Mouse (Mus musculus) heart, embryonic 10.5 days (tissue): ENCODE data around the gene Med17. TPM values are rescaled to one million over a fixed set of nuclear protein-coding genes. Genes with fewer than 3 reads are reported as not detected.

Experiments
- DNase-seq: peaks from one replicate; pipeline ENCODE4 v3.0.0-alpha.2; 2017; ENCODE audit warnings: low spot score
- H3K27ac ChIP-seq: fragments of 300-500 bp; sonication (generic); 2 replicates; pipeline ENCODE4 v1.5.1; 2016; ENCODE audit warnings: mild to moderate bottlenecking
- H3K27me3 ChIP-seq: fragments of 300-500 bp; sonication (generic); 2 replicates; pipeline ENCODE4 v1.6.1; 2016; ENCODE audit warnings: mild to moderate bottlenecking; ENCODE audit not compliant: poor library complexity, insufficient read depth, severe bottlenecking
- H3K36me3 ChIP-seq: fragments of 300-500 bp; sonication (generic); 2 replicates; pipeline ENCODE4 v1.6.1; 2016; ENCODE audit warnings: mild to moderate bottlenecking, moderate library complexity
- H3K4me1 ChIP-seq: fragments of 300-500 bp; sonication (generic); 2 replicates; pipeline ENCODE4 v1.6.1; 2016; ENCODE audit warnings: mild to moderate bottlenecking
- H3K4me3 ChIP-seq: fragments of 300-500 bp; sonication (generic); 2 replicates; pipeline ENCODE4 v1.5.1; 2016; ENCODE audit warnings: mild to moderate bottlenecking, moderate library complexity
- H3K9me3 ChIP-seq: fragments of 300-500 bp; sonication (generic); 2 replicates; pipeline ENCODE4 v1.6.1; 2016; ENCODE audit warnings: mild to moderate bottlenecking, moderate library complexity
- WGBS: fragments of 180-500 bp; shearing (Covaris S2); methylation state at CpG from one replicate; pipeline ENCODE4 v1.1.7; 2016; 5-methylcytosine and 5-hydroxymethylcytosine counted together
- polyA plus RNA-seq: library from polyadenylated mRNA; unstranded; fragments of >200 nt; fragmentation: Nextera tagmentation; extraction: Ambion mirVana; gene quantifications from 2 replicates; pipeline ENCODE4 v1.2.1, GENCODE M21; 2016

Gene Med17
- polyA plus RNA-seq, 1 experiment from 2014 or later = 31.7 TPM

GRCm38 (mm10) chr9:15278343-15278742, 1.4 kb downstream of the Med17 start:
- Histone ChIP-seq H3K4me1 (peaks cover 16% of the 10 kb centered on the region), H3K36me3 (peaks cover 40% of the 10 kb centered on the region), H3K27ac (no peak overlapping the region), H3K9me3 (no peaks in the 10 kb centered on the region), H3K4me3 (no peak overlapping the region), H3K27me3 (no peaks in the 10 kb centered on the region)
- no peak for DNase-seq
- 96% methylated on average over 3 of the region's 3 CpGs for WGBS

DNA sequence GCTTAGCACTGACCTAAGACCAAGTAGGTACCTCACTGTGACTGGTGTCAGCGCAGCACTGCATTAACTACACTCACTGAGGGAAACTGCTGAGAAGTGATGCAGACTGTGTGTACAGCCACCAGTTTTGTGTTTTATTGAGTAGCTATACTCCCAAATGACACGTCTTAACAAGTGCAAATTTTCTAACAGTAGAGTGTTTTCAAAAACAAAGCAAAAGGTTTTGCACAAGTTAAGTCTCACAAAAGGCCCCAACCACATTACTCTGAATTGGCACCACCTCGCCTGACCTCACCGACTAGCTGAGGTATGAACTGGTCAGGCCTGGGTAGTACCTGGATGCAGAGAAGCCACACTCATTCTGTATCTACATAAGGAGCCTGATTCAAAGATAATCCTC, 2.9 kb downstream of the Med17 start:
- Histone ChIP-seq H3K9me3 (no peaks in the 10 kb centered on the region), H3K36me3 (peaks cover 55% of the 10 kb centered on the region), H3K4me3 (no peak overlapping the region), H3K27ac (no peak overlapping the region), H3K27me3 (no peaks in the 10 kb centered on the region), H3K4me1 (peaks cover 16% of the 10 kb centered on the region)
- 90% methylated on average over 4 of the region's 4 CpGs for WGBS
- DNase-seq = no peak

DNA sequence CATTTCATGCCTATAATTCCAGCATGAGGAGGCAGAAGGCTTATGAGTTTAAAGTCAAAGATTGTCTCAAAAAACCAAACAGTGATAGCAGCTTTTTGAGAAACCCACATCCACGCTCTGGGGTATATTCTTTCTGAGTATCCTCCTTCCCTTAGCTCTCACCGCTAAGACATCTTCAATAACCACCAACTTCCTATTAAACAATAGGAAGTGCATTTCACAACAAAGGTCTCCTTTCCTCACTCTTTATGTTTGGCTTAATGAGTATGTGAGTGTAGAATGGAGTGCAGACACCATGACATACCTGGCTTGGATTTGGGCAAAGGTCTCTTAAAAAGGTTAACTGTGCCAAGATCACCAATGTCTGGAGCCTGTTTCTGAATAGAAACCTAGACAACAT, 5.8 kb downstream of the Med17 start:
- no peak overlapping the region for H3K27ac ChIP-seq
- H3K36me3 ChIP-seq = peaks cover 82% of the 10 kb centered on the region
- 0 out of 2 replicates have a peak, but pooled peaks cover 8% of the 10 kb centered on the region for H3K4me1 ChIP-seq
- H3K27me3 ChIP-seq = no peaks in the 10 kb centered on the region
- no peak for DNase-seq
- WGBS = 96% methylated on average over 2 of the region's 2 CpGs
- no peaks in the 10 kb centered on the region for H3K9me3 ChIP-seq
- H3K4me3 ChIP-seq = no peak overlapping the region

- H3K27me3 ChIP-seq = no peaks in the 10 kb centered on the region
- H3K9me3 ChIP-seq = no peaks in the 10 kb centered on the region
- no peaks in the 10 kb centered on the region for H3K4me1 ChIP-seq
- peaks cover 84% of the 10 kb centered on the region for H3K36me3 ChIP-seq
- no peak overlapping the region for H3K4me3 ChIP-seq
- 94% methylated on average over 10 of the region's 10 CpGs for WGBS
- no peak overlapping the region for H3K27ac ChIP-seq
- no peak for DNase-seq
Measured at GRCm38 (mm10) chr9:15263487-15263886, 16.2 kb downstream of the Med17 start.

DNA sequence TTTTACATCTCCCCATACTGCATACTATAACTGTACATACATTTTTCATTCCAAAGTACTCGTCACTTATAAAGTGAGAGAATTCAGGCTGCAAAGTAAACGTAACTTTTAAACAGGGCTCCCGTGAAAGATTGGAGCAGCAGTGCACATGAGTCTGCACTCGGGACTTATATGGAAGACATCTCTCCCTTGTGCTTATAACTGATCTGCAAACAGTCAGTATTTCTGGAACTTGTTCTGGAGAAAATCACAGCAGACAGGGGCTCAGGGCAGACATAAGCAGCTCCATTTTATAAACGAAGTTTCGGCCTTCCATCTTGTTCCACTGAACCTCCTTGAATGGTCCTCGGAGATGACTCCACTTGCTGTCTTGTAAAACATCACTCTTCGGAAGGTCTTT, 17.8 kb downstream of the Med17 start:
- 93% methylated on average over 8 of the region's 8 CpGs for WGBS

GRCm38 (mm10) chr9:15256214-15256613, 23.5 kb downstream of the Med17 start:
- H3K9me3 ChIP-seq = no peaks in the 10 kb centered on the region
- H3K36me3 ChIP-seq = peaks cover 14% of the 10 kb centered on the region
- H3K27ac ChIP-seq = no peak overlapping the region
- no peak for DNase-seq
- H3K27me3 ChIP-seq = no peaks in the 10 kb centered on the region
- 73% methylated on average over 3 of the region's 3 CpGs for WGBS
- no peaks in the 10 kb centered on the region for H3K4me1 ChIP-seq
- no peak overlapping the region for H3K4me3 ChIP-seq

More for the DNA sequence above, 17.8 kb downstream of the Med17 start:
- Histone ChIP-seq H3K4me1 (no peaks in the 10 kb centered on the region), H3K36me3 (peaks cover 69% of the 10 kb centered on the region), H3K27ac (no peak overlapping the region), H3K9me3 (no peaks in the 10 kb centered on the region), H3K27me3 (no peaks in the 10 kb centered on the region), H3K4me3 (no peak overlapping the region)
- no peak for DNase-seq

DNA sequence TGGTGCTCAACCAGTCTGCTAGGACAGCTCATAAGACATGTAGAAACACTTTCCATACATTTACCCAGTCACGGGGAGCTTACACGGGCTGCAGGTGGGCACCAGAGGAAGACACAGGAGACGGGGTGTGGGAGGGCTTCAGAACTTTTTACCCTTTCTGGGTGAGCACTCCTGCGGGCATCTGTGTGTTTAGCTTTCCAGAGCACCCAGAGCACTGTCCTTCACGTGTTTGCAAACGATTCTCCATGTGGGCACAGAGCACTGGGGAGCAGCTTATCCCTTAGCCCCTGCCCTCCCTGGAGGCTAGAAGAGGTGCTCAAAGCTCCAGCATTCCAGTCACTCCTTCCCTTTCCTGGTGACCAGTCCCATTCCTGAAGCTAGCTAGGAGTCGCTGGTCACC, 25.2 kb downstream of the Med17 start:
- Histone ChIP-seq H3K27ac (no peak overlapping the region), H3K4me3 (no peak overlapping the region), H3K27me3 (no peaks in the 10 kb centered on the region), H3K9me3 (no peaks in the 10 kb centered on the region), H3K4me1 (0 out of 2 replicates have a peak, but pooled peaks cover 4% of the 10 kb centered on the region), H3K36me3 (no peaks in the 10 kb centered on the region)
- 79% methylated on average over 7 of the region's 7 CpGs for WGBS
- DNase-seq = no peak

DNA sequence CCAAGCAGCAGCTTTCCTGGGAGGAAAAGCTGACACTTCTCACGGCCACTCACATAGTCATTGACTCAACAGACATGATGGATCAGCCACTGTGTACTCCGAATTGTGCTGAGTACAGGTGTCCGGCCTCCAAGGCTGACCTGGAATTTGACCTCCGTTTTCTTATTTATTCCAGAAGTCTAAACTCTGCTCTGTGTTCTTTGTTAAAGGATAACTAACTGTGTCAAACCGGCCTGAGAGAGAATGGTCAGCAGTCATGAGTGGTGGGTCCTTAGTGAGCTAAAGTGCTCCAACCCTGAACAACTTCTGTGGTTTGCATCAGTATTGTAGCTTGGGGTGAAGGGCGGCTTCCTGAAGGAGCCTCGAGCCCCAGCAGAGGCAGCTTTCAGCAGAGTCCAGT, 27.5 kb downstream of the Med17 start:
- DNase-seq = no peak
- H3K4me1 ChIP-seq = 0 out of 2 replicates have a peak, but pooled peaks cover 4% of the 10 kb centered on the region
- no peak overlapping the region for H3K27ac ChIP-seq
- H3K9me3 ChIP-seq = no peaks in the 10 kb centered on the region
- no peak overlapping the region for H3K4me3 ChIP-seq
- no peaks in the 10 kb centered on the region for H3K27me3 ChIP-seq
- no peaks in the 10 kb centered on the region for H3K36me3 ChIP-seq
- 78% methylated on average over 7 of the region's 7 CpGs for WGBS

GRCm38 (mm10) chr9:15250376-15250775, 29.4 kb downstream of the Med17 start:
- Histone ChIP-seq H3K9me3 (no peaks in the 10 kb centered on the region), H3K27ac (no peak overlapping the region), H3K4me1 (0 out of 2 replicates have a peak, but pooled peaks cover 4% of the 10 kb centered on the region), H3K36me3 (no peaks in the 10 kb centered on the region), H3K4me3 (no peak overlapping the region), H3K27me3 (no peaks in the 10 kb centered on the region)
- 64% methylated on average over 7 of the region's 7 CpGs for WGBS
- no peak for DNase-seq

- no peaks in the 10 kb centered on the region for H3K9me3 ChIP-seq
- WGBS = 61% methylated on average over 14 of the region's 14 CpGs
- DNase-seq = peak; percentile 13
- no peaks in the 10 kb centered on the region for H3K36me3 ChIP-seq
- H3K27ac ChIP-seq = no peak overlapping the region
- H3K4me1 ChIP-seq = 0 out of 2 replicates have a peak, but pooled peaks cover 3% of the 10 kb centered on the region
- H3K27me3 ChIP-seq = 0 out of 2 replicates have a peak, but pooled peaks cover 3% of the 10 kb centered on the region
- no peak overlapping the region for H3K4me3 ChIP-seq
Measured at GRCm38 (mm10) chr9:15245319-15246075, 34.2 kb downstream of the Med17 start.

- H3K4me3 ChIP-seq = no peak overlapping the region
- no peak overlapping the region for H3K27ac ChIP-seq
- H3K9me3 ChIP-seq = no peaks in the 10 kb centered on the region
- H3K27me3 ChIP-seq = 0 out of 2 replicates have a peak, but pooled peaks cover 16% of the 10 kb centered on the region
- no peak for DNase-seq
- H3K36me3 ChIP-seq = no peaks in the 10 kb centered on the region
- H3K4me1 ChIP-seq = peaks cover 20% of the 10 kb centered on the region
- 75% methylated on average over 1 of the region's 1 CpGs for WGBS
Measured at GRCm38 (mm10) chr9:15242130-15242529, 37.6 kb downstream of the Med17 start.

GRCm38 (mm10) chr9:15241596-15241939, 38.2 kb downstream of the Med17 start:
- DNase-seq = peak; percentile 76
- Histone ChIP-seq H3K9me3 (no peaks in the 10 kb centered on the region), H3K4me1 (peaks cover 20% of the 10 kb centered on the region), H3K27me3 (0 out of 2 replicates have a peak, but pooled peaks cover 16% of the 10 kb centered on the region), H3K27ac (no peak overlapping the region), H3K36me3 (no peaks in the 10 kb centered on the region), H3K4me3 (no peak overlapping the region)
- 45% methylated on average over 9 of the region's 9 CpGs for WGBS

DNA sequence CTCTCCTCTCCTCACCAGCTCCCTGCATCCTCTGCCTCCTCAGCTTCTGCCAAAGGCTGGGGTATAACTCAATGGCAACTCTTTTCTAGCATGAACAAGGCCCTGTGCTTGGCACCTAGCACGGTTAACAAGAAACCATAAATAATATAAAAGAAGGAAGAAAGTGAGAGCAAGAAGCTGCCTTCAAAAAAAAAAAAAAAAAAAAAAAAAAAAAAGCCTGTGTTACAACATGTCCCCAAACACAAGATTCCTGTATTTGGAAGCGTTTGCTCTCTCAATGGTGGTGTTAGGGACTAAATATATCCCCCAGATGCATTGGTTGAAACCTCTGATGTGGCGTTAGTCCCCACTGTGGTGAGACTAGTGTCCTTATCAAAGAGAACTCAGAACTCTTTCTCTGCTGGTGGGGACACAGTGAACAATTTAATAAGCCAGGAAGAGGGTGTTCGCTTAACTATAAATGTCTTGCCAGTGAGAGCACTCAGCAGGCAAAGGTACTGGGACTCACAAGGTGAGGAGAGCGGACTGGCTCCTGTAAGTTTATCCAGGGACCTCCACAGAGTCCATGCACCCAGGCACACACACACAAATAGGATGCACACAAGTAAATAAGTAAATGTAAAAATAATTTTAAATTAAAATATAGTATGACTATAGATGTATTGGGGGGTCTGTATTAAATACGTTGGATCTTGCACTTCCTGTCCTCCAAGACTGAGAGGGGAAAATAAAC, 38.7 kb downstream of the Med17 start:
- 63% methylated on average over 6 of the region's 6 CpGs for WGBS
- Histone ChIP-seq H3K4me1 (peaks cover 20% of the 10 kb centered on the region), H3K27ac (no peak overlapping the region), H3K4me3 (no peak overlapping the region), H3K9me3 (no peaks in the 10 kb centered on the region), H3K27me3 (0 out of 2 replicates have a peak, but pooled peaks cover 16% of the 10 kb centered on the region), H3K36me3 (no peaks in the 10 kb centered on the region)
- peak; percentile 48 for DNase-seq
